Mouse (Mus musculus) embryonic facial prominence, embryonic 13.5 days (tissue): ENCODE results near the gene Enah. TPM values are rescaled to one million over a fixed set of nuclear protein-coding genes. Genes with fewer than 3 reads are reported as not detected.

Experiments used
- ATAC-seq: fragments of 200-750 bp; cut with Nextera tagmentation; 2 replicates; pipeline ENCODE4 v1.8.0; 2017; ENCODE audit warnings: low read depth; ENCODE audit not compliant: insufficient number of reproducible peaks, insufficient read depth, low FRiP score, low TSS enrichment
- H3K27ac ChIP-seq: fragments of 300-500 bp; sonication (generic); 2 replicates; pipeline ENCODE4 v1.5.1; 2015; ENCODE audit warnings: moderate library complexity, mild to moderate bottlenecking, inconsistent platforms
- H3K27me3 ChIP-seq: fragments of 300-500 bp; sonication (generic); 2 replicates; pipeline ENCODE4 v1.6.1; 2015; ENCODE audit warnings: mild to moderate bottlenecking, inconsistent platforms
- H3K36me3 ChIP-seq: fragments of 300-500 bp; sonication (generic); 2 replicates; pipeline ENCODE4 v1.6.1; 2015; ENCODE audit warnings: mild to moderate bottlenecking, inconsistent platforms
- H3K4me1 ChIP-seq: fragments of 300-500 bp; sonication (generic); 2 replicates; pipeline ENCODE4 v1.6.1; 2015; ENCODE audit warnings: inconsistent platforms
- H3K4me2 ChIP-seq: fragments of 300-500 bp; sonication (generic); 2 replicates; pipeline ENCODE4 v1.6.1; 2015; ENCODE audit warnings: moderate library complexity, mild to moderate bottlenecking, inconsistent platforms
- H3K4me3 ChIP-seq: fragments of 300-500 bp; sonication (generic); 2 replicates; pipeline ENCODE4 v1.5.1; 2015; ENCODE audit warnings: mild to moderate bottlenecking, inconsistent platforms
- H3K9ac ChIP-seq: fragments of 300-500 bp; sonication (generic); 2 replicates; pipeline ENCODE4 v1.6.1; 2015; ENCODE audit warnings: mild to moderate bottlenecking, inconsistent platforms
- H3K9me3 ChIP-seq: fragments of 300-500 bp; sonication (generic); 2 replicates; pipeline ENCODE4 v1.6.1; 2016; ENCODE audit warnings: inconsistent platforms
- WGBS: fragments of 180-500 bp; shearing (Covaris S2); methylation state at CpG from one replicate; pipeline ENCODE4 v1.1.7; 2015; ENCODE audit warnings: mixed read lengths; 5-methylcytosine and 5-hydroxymethylcytosine counted together
- polyA plus RNA-seq: library from polyadenylated mRNA; unstranded; fragments of >200 nt; fragmentation: Nextera tagmentation; extraction: Ambion mirVana; gene quantifications from 2 replicates; pipeline ENCODE4 v1.2.1, GENCODE M21; 2015

The Enah gene
- polyA plus RNA-seq, 1 experiment from 2014 or later = 28.0 TPM

- Histone ChIP-seq H3K27ac (no peak overlapping the region), H3K4me1 (peaks cover 12% of the 10 kb centered on the region), H3K27me3 (no peaks in the 10 kb centered on the region), H3K9ac (no peak overlapping the region), H3K4me2 (peak overlapping the region; percentile 54; the same call in 1 of the 2 replicates), H3K9me3 (peaks cover 3% of the 10 kb centered on the region; the same call in 1 of the 2 replicates), H3K36me3 (no peaks in the 10 kb centered on the region), H3K4me3 (no peak overlapping the region)
- 45% methylated on average over 13 of the region's 13 CpGs for WGBS
- ATAC-seq = no peak
These were observed 167.3 kb downstream of the Enah start for GRCm38 (mm10) chr1:181852466-181852865.

DNA sequence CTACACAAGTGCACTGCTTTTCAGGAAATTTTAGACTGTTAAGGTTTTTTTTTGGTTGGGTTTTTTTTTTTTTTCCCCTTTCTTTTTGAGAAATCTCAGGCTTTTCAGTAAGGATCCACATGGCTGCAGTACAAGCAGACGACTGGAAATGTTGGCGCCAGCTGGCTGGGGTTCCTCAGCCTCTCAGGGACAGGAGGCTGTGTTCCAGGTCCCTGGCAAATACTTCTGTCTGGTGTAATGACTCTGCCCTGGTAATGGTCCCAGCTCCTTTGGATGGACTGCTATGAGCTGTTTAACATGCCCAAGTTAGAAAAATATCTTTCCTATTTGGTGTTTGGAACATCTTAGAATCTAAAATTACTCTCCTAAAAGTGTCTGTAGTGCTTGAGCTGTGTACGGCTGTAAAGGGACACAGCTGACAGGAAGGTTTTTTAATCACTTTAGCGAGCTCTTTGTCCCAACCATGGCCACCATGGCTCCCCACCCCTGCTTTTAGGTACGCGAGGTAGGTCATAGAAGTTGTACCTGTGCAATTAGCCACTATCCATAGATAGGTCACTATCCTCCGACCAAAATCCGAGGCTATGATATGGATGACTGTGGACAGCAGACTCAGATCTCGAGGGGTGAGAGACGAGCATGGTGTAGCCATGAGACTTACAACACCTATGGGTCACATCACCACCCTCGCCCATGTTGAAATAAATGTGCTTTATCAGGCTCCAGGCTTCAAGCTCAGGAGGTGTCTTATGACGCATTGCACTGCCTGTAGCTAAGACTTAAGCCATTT, 168.1 kb downstream of the Enah start:
- no peak overlapping the region for H3K9ac ChIP-seq
- H3K36me3 ChIP-seq = no peaks in the 10 kb centered on the region
- no peak overlapping the region for H3K4me2 ChIP-seq
- H3K4me3 ChIP-seq = no peak overlapping the region
- ATAC-seq = no peak
- H3K27me3 ChIP-seq = no peaks in the 10 kb centered on the region
- H3K4me1 ChIP-seq = peaks cover 12% of the 10 kb centered on the region
- no peak overlapping the region for H3K27ac ChIP-seq
- peaks cover 3% of the 10 kb centered on the region; the same call in 1 of the 2 replicates for H3K9me3 ChIP-seq
- WGBS = 84% methylated on average over 12 of the region's 12 CpGs

DNA sequence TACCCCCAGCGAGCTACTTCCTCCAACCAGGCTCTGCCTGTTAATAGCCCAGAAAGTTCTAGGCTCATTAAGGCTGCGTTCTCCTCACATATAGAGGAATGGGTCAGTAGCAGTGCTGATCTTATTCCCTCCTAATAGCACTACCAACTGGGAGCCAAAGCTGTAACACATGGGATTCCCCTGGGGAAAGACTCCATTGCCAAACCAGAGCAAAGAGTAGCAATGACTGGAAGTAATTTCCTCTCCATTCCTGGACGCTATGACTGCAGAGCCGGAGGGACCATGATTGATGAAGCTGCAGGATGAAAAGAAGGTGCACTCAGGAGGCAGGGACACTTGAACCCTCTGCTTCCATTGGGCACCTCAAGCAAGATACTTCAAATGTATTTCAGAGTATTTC, 169.3 kb downstream of the Enah start:
- WGBS = 55% methylated on average over 4 of the region's 4 CpGs
- no peak overlapping the region for H3K9ac ChIP-seq
- no peak overlapping the region for H3K27ac ChIP-seq
- no peaks in the 10 kb centered on the region for H3K27me3 ChIP-seq
- H3K36me3 ChIP-seq = no peaks in the 10 kb centered on the region
- peaks cover 12% of the 10 kb centered on the region for H3K4me1 ChIP-seq
- H3K4me3 ChIP-seq = no peak overlapping the region
- ATAC-seq = no peak
- peaks cover 3% of the 10 kb centered on the region; the same call in 1 of the 2 replicates for H3K9me3 ChIP-seq
- no peak overlapping the region for H3K4me2 ChIP-seq

- H3K27me3 ChIP-seq = no peaks in the 10 kb centered on the region
- peaks cover 3% of the 10 kb centered on the region; the same call in 1 of the 2 replicates for H3K9me3 ChIP-seq
- H3K9ac ChIP-seq = no peak overlapping the region
- WGBS = 76% methylated on average over 1 of the region's 1 CpGs
- peaks cover 12% of the 10 kb centered on the region for H3K4me1 ChIP-seq
- no peak overlapping the region for H3K4me3 ChIP-seq
- no peaks in the 10 kb centered on the region for H3K36me3 ChIP-seq
- H3K27ac ChIP-seq = no peak overlapping the region
- no peak for ATAC-seq
- H3K4me2 ChIP-seq = no peak overlapping the region
These were observed 171.6 kb downstream of the Enah start for GRCm38 (mm10) chr1:181848210-181848609.

- H3K4me2 ChIP-seq = no peak overlapping the region
- WGBS = 85% methylated on average over 3 of the region's 3 CpGs
- no peak overlapping the region for H3K27ac ChIP-seq
- H3K27me3 ChIP-seq = no peaks in the 10 kb centered on the region
- no peak overlapping the region for H3K9ac ChIP-seq
- peaks cover 14% of the 10 kb centered on the region for H3K4me1 ChIP-seq
- ATAC-seq = no peak
- no peaks in the 10 kb centered on the region for H3K36me3 ChIP-seq
- H3K4me3 ChIP-seq = no peak overlapping the region
- peaks cover 3% of the 10 kb centered on the region; the same call in 1 of the 2 replicates for H3K9me3 ChIP-seq
These were observed 172.4 kb downstream of the Enah start for GRCm38 (mm10) chr1:181847396-181847795.

Other genes with a start within 250 kb of the Enah start
- gene Lbr, start 176.9 kb downstream of the Enah start, polyA plus RNA-seq = 93.1 and 106 TPM in 2 replicates
- gene Srp9, start 104.7 kb upstream of the Enah start, polyA plus RNA-seq = 163 and 166 TPM in 2 replicates
- gene Vmn1r1, start 144.5 kb upstream of the Enah start, polyA plus RNA-seq = not detected in 2 replicates